Mouse (Mus musculus) c-Kit-positive CD71-positive TER-119-positive erythroid progenitor cells, embryonic 14.5 days (primary cell): ENCODE measurements around the gene Gm20388.

ENCODE experiments used
- DNase-seq: peaks from one replicate; pipeline ENCODE4 v3.0.0-alpha.2; 2013; ENCODE audit warnings: low spot score

Gene Gm20388

DNA sequence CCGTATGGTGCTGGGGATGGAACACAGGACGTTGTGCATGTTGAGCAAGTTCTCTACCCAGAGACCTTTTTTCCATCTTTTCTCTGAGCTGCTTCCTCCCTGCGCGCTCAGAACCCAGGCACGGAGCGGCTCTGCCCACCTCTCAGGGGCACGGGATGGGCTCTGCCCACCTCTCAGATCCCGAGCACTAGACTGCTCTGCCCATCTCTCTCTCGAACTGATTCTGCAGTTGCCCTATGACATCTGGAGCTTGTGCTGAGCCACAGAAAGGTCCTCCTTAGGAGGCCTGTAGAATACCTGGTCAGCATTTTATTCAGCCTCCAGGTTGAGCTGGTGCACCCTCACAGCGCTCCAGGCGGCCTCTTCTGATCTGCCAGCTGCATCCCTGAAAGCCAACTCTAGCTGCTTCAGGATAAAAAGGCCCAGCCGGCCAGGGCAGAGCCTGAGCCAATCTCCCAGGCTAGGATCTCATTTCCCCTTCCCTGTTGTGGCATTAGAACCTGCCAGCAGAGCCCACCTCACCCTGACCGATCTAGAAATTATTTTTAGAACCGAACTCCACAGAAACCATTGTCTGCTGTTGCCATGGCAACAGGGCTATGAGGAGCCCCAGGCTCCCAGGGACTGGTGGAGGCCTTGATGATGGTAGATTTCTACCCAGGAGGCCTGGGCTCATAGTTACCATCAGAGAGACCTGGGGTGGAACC, 1777.0 kb downstream of the Gm20388 start:
- DNase-seq: no peak

GRCm38 (mm10) chr8:121688496-121688895, 1777.9 kb downstream of the Gm20388 start:
- no peak for DNase-seq

GRCm38 (mm10) chr8:121694453-121694852, 1783.8 kb downstream of the Gm20388 start:
- DNase-seq: peak; percentile 13

- no peak for DNase-seq
Measured at GRCm38 (mm10) chr8:121695585-121696184, 1785.0 kb downstream of the Gm20388 start.

DNA sequence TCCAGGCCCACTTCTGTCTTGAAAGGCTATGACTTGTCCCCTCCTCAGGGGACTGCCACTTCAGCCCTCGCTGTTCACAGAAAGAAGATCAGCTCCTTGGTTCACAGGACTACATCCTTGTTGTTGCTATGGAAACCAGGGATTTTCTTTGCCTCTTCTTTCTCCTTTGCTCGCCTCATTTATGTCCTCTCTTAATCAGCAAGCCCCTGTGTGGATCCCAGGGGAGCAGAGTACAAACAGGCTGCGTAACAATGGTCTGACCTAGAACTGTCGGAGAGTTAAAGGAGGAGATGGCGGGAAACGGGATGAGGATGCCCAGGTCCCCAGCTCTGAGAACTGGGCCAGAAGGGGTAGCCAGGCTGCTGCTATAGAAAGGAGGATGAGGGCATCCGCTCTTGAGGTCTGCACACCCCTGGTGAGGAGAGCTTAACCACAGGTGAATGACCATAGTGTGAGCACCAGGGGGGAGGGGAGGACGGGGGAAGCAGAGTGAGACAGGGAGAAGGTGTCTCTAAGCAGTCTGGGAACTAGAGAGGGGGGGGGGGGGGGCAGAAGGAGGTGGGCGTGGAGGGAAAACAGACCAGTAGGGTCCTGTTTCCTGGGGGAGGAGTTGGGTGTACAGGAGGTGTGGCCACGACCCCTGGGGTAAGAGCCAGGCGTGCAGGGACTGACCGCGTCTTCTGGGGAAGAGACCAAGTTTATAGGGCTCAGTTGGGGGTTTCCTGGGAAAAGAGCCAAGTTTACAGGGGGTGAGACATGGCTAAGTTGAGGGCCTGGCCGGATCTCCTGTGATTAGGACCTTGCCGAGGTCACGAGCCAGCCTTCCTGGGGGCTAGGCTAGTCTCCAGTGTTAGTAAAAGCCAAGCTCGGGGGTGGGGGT, 1787.3 kb downstream of the Gm20388 start:
- no peak for DNase-seq

- no peak for DNase-seq
Measured at GRCm38 (mm10) chr8:121698615-121699101, 1788.0 kb downstream of the Gm20388 start.

- DNase-seq: no peak
Measured at GRCm38 (mm10) chr8:121699936-121700335, 1789.3 kb downstream of the Gm20388 start.

- DNase-seq: no peak
Measured at GRCm38 (mm10) chr8:121705174-121705573, 1794.5 kb downstream of the Gm20388 start.

GRCm38 (mm10) chr8:121706956-121707355, 1796.3 kb downstream of the Gm20388 start:
- DNase-seq: no peak

GRCm38 (mm10) chr8:121708406-121708805, 1797.8 kb downstream of the Gm20388 start:
- no peak for DNase-seq

- DNase-seq: no peak
Measured at GRCm38 (mm10) chr8:121717502-121717901, 1806.9 kb downstream of the Gm20388 start.

GRCm38 (mm10) chr8:121717982-121718425, 1807.4 kb downstream of the Gm20388 start:
- DNase-seq: peak; percentile 17

GRCm38 (mm10) chr8:121718925-121719324, 1808.3 kb downstream of the Gm20388 start:
- no peak for DNase-seq

GRCm38 (mm10) chr8:121721072-121721471, 1810.4 kb downstream of the Gm20388 start:
- DNase-seq: no peak

DNA sequence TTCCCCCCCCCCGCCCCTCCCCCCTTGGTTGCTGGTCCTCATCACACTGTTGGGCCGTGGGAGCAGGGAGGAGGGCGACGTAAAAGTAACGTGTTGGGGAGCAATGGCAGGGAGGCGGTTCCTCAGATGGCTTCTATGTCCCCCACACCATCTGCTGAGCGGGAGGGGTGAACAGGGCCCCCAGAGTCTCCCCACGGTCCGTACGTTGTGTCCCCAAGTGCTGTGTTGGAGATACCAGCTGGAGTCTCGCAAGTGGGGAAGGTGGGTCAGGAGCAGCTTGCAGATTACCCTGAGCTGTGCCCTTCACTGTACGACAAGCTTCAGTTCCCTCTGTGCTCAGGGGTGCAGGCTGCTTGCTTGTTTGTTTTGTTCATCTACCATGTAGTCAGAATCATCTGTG, 1813.2 kb downstream of the Gm20388 start:
- DNase-seq: no peak

GRCm38 (mm10) chr8:121727164-121727563, 1816.5 kb downstream of the Gm20388 start:
- DNase-seq: no peak

- no peak for DNase-seq
Measured at GRCm38 (mm10) chr8:121729323-121729722, 1818.7 kb downstream of the Gm20388 start, which contains the start of gene Jph3. Jph3 (plus strand) TSS chr8:121729623.

GRCm38 (mm10) chr8:121729754-121730153, 1819.1 kb downstream of the Gm20388 start:
- DNase-seq: no peak

GRCm38 (mm10) chr8:121730170-121730569, 1819.5 kb downstream of the Gm20388 start:
- no peak for DNase-seq

- no peak for DNase-seq
Measured at GRCm38 (mm10) chr8:121730646-121731045, 1820.0 kb downstream of the Gm20388 start.

DNA sequence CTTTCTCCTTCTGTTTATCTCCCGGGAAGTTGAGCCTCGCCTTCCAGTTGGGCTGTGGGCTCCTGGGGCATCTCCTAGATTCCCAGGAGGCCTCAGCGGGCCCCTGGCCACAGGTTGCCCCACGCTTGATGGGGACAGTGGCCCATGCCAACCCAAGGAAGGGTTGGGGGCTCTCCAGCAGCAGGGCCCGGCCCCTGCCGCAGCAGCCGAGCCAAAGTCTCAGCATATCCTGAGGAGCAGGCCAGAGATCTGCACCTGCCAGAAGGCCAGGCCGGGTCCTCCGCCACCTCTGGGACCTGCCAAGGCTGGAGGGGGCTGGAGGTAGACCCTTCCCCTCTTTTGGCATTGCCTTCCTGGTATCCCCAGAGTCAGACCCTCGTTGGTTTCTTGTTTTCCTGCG, 1820.4 kb downstream of the Gm20388 start:
- DNase-seq: no peak
